ENCODE assay signal across 9 mouse cellular contexts in the genomic region with DNA sequence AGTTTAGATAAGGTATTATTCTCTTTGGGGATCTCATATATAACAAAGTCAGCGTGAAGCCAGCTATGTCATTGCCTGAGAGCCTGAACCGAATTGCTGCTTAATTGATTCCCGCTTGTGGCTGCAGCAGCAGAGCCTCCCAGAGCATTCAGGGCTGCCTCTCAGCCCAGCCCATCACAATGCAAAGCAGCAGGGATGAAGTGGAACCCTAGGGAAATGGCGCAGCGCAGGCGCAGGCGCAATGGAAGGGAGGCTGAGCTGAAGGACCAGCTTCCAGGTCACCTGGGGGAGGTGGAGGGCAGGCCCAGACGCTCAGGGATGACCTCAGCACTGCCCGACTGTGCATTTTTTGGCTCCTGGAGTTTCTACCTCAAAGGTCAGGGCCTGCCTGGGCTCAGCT. TPM values are rescaled to one million over a fixed set of nuclear protein-coding genes. Genes with fewer than 3 reads are reported as not detected.
DNase-seq lines count a peak whose midpoint lies in the region; ATAC-seq and TF ChIP-seq lines count a peak whose summit lies in the region.
"Had no signal": no experiment of that assay in that cellular context is flagged by ENCODE, and none has a peak within 500 bp of the region (broad histone marks: within the 10 kb centered on the region; RNA-seq: fewer than 3 reads in every experiment).

No protein-coding gene starts in this region.

- no peak overlapping the region for H3K9ac ChIP-seq in forebrain, embryonic 14.5 days (ENCODE audit: low read length)
- H3K9ac ChIP-seq in intestine, postnatal 0 days (ENCODE audit: low read depth, low read length) = no peak overlapping the region

- no peak overlapping the region for H3K27ac ChIP-seq in forebrain, embryonic 14.5 days (ENCODE audit: low read depth, low read length)
- H3K27ac ChIP-seq in intestine, postnatal 0 days (ENCODE audit: low read depth, low read length) = no peak overlapping the region

- 4% methylated on average over 9 of the region's 9 CpGs for WGBS in forebrain, embryonic 14.5 days
- 54% methylated on average over 9 of the region's 9 CpGs for WGBS in intestine, postnatal 0 days

- peak; percentile 81 for ATAC-seq in forebrain, embryonic 14.5 days
- ATAC-seq in intestine, postnatal 0 days = no peak

- intact Hi-C loops in heart, postnatal 10 days (cut with DNase I) = loop anchor here (5.0 kb wide), 2 partner anchors 455 to 615 kb away; no protein-coding TSS in a partner anchor

- no peak for TF ChIP-seq CTCF in intestine, postnatal 0 days (IDR thresholded peaks at IDR 0.05; ENCODE audit: low read depth)

- H3K36me3 ChIP-seq in forebrain, embryonic 14.5 days (ENCODE audit: control insufficient read depth, insufficient read depth, low read length) = no peaks in the 10 kb centered on the region
- H3K36me3 ChIP-seq in intestine, postnatal 0 days (ENCODE audit: control insufficient read depth, insufficient read depth) = no peaks in the 10 kb centered on the region

- H3K27me3 ChIP-seq in forebrain, embryonic 14.5 days (replicated peaks; ENCODE audit: control insufficient read depth, insufficient read depth, low read length) = no peaks in the 10 kb centered on the region
- no peaks in the 10 kb centered on the region for H3K27me3 ChIP-seq in intestine, postnatal 0 days (replicated peaks; ENCODE audit: control insufficient read depth, insufficient read depth, low read length)

- H3K4me1 ChIP-seq in forebrain, embryonic 14.5 days (ENCODE audit: control insufficient read depth, insufficient read depth, low read length) = peaks cover 4% of the 10 kb centered on the region; the same call in 1 of the 2 replicates
- H3K4me1 ChIP-seq in intestine, postnatal 0 days (replicated peaks; ENCODE audit: control insufficient read depth, insufficient read depth, low read length) = no peaks in the 10 kb centered on the region

- peak overlapping the region; percentile 12; the same call in 1 of the 2 replicates for H3K4me2 ChIP-seq in forebrain, embryonic 14.5 days (ENCODE audit: low read length)
- H3K4me2 ChIP-seq in intestine, postnatal 0 days (replicated peaks; ENCODE audit: low read depth) = no peak overlapping the region

- H3K4me3 ChIP-seq in forebrain, embryonic 14.5 days (ENCODE audit: low read depth, low read length) = no peak overlapping the region
- H3K4me3 ChIP-seq in intestine, postnatal 0 days (ENCODE audit: low read depth, low read length) = no peak overlapping the region
- H3K4me3 ChIP-seq: megakaryocyte, embryonic 14.5 days had no signal

- no peaks in the 10 kb centered on the region for H3K9me3 ChIP-seq in forebrain, embryonic 14.5 days (replicated peaks; ENCODE audit: control insufficient read depth, low read length)
- no peaks in the 10 kb centered on the region for H3K9me3 ChIP-seq in intestine, postnatal 0 days (ENCODE audit: control insufficient read depth)

- peak; percentile 82 for DNase-seq in ES-CJ7 (ENCODE audit: low read depth, low spot score)
- peak; percentile 47 for DNase-seq in WW6 (ENCODE audit: low read depth, low spot score)
- peak; percentile 64 for DNase-seq in forebrain, embryonic 14.5 days (ENCODE audit: low spot score)
- DNase-seq in mesoderm, embryonic 11.5 days (ENCODE audit: low read depth, low spot score) = peak; percentile 78
- DNase-seq in gastrocnemius, adult 18-20 months (ENCODE audit: low spot score) = no peak
- DNase-seq in heart, postnatal 10 days = no peak
- DNase-seq in spleen, postnatal 10 days (ENCODE audit: low spot score in 2 of 2) = no peak

RNA-seq across cellular contexts. Expression of gene Atic, which starts 49.7 kb away (rescaled TPM):
- 41.4 and 43.0 TPM in 2 replicates for polyA plus RNA-seq in forebrain, embryonic 14.5 days (2014; fragmentation: Nextera tagmentation; extraction: Ambion mirVana)
- 23.2 and 24.6 TPM in 2 replicates for polyA plus RNA-seq in intestine, postnatal 0 days (2015; fragmentation: Nextera tagmentation; extraction: Ambion mirVana)
- total RNA-seq in gastrocnemius, adult 18-20 months (2021) = 10 to 100 TPM; 22.8 to 25.4 TPM
- total RNA-seq in heart, postnatal 10 days (2021) = 10 to 100 TPM; 23.2 to 26.2 TPM

Comparison
In these comparisons a context has a peak if more than half of its experiments do, and no peak if none do; other contexts are left out.
1. DNase-seq: peak in ES-CJ7 (single experiment), WW6 (single experiment), forebrain, embryonic 14.5 days (single experiment) and mesoderm, embryonic 11.5 days (single experiment); none in gastrocnemius, adult 18-20 months (single experiment), heart, postnatal 10 days (0 of 2) and spleen, postnatal 10 days (0 of 2).